Mouse (Mus musculus): ENCODE data around the gene Cyp4b1. TPM values are rescaled to one million over a fixed set of nuclear protein-coding genes. Genes with fewer than 3 reads are reported as not detected.

The Cyp4b1 gene
- polyA plus RNA-seq (2012): 0.10 and 0.14 TPM in 2 replicates

GRCm38 (mm10) chr4:115647580-115647979, at the start of gene Cyp4b1:
Cyp4b1 (minus strand) TSS chr4:115647723.

GRCm38 (mm10) chr4:115600611-115601010, 46.9 kb downstream of the Cyp4b1 start, which contains the start of gene Cyp4a32:
Cyp4a32 (plus strand) TSS chr4:115600969.

Other genes starting within 250 kb of the Cyp4b1 start
- not detected in 2 replicates for gene Cyp4a12b, start 236.1 kb downstream of the Cyp4b1 start, polyA plus RNA-seq (2012)
- not detected in 2 replicates for gene Cyp4a30b, start 195.1 kb downstream of the Cyp4b1 start, polyA plus RNA-seq (2012)
- not detected in 2 replicates for gene Cyp4a14, start 151.6 kb downstream of the Cyp4b1 start, polyA plus RNA-seq (2012)
- not detected in 2 replicates for gene Cyp4a10, start 129.5 kb downstream of the Cyp4b1 start, polyA plus RNA-seq (2012)
- not detected in 2 replicates for gene Cyp4a31, start 84.1 kb downstream of the Cyp4b1 start, polyA plus RNA-seq (2012)
- not detected in 2 replicates for gene Cyp4a32, start 46.8 kb downstream of the Cyp4b1 start, polyA plus RNA-seq (2012)
- 11.9 and 13.9 TPM in 2 replicates for gene Efcab14, start 90.0 kb upstream of the Cyp4b1 start, polyA plus RNA-seq (2012)
- gene Tex38, start 133.3 kb upstream of the Cyp4b1 start, polyA plus RNA-seq (2012): not detected in 2 replicates
- 11.4 and 11.7 TPM in 2 replicates for gene Atpaf1, start 137.1 kb upstream of the Cyp4b1 start, polyA plus RNA-seq (2012)
- 13.3 and 14.4 TPM in 2 replicates for gene Mob3c, start 180.4 kb upstream of the Cyp4b1 start, polyA plus RNA-seq (2012)
- 41.1 and 43.6 TPM in 2 replicates for gene Mknk1, start 191.5 kb upstream of the Cyp4b1 start, polyA plus RNA-seq (2012)
- gene Kncn, start 236.7 kb upstream of the Cyp4b1 start, polyA plus RNA-seq (2012): not detected in 2 replicates
- 0.04 TPM in 1 of 2 replicates, not detected in the other for gene 6430628N08Rik, start 242.9 kb upstream of the Cyp4b1 start, polyA plus RNA-seq (2012)

Data from megakaryocyte-erythroid progenitor cell, adult 5 weeks (primary cell).